Mouse (Mus musculus): ENCODE data around the gene Klk14. TPM values are rescaled to one million over a fixed set of nuclear protein-coding genes. Genes with fewer than 3 reads are reported as not detected.

Gene Klk14
- total and polyA plus RNA-seq, 2 experiments: not detected

DNA sequence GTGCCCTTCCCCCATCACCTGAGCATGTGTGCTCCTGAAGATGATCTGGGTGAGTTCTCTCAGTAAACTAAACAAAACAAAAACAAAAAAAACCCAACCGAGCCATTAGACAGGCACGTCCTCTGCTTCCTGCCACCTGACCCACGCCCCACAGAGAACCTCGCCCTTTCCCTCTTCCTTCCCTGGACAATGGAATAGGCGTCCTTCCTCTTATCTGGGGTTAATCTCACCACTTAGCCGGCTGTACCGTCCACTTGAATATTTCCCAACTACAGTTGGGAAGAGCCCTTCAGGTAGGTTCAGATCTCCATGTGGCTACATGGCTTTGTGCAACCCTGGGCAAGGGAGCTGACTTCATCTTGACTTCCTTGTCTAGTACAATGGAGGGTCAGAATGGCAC, 5.1 kb upstream of the Klk14 start:
- no peak overlapping the region for H3K9ac ChIP-seq (ENCODE audit: low read depth, low read length)
- no peak overlapping the region for H3K27ac ChIP-seq (replicated peaks; ENCODE audit: insufficient read depth, low read depth, low read length)
- H3K79me2 ChIP-seq (ENCODE audit: control insufficient read depth, insufficient read depth, low read length): no peaks in the 10 kb centered on the region
- no peaks in the 10 kb centered on the region for H3K4me1 ChIP-seq (ENCODE audit: control insufficient read depth, insufficient read depth, low read length)
- H3K4me3 ChIP-seq (ENCODE audit: insufficient read depth, low read depth, low read length): no peak overlapping the region
- no peaks in the 10 kb centered on the region for H3K36me3 ChIP-seq (ENCODE audit: control insufficient read depth, insufficient read depth, low read length)
- DNase-seq (ENCODE audit: extremely low read depth, low read depth, low spot score): no peak
- TF ChIP-seq POLR2A (IDR thresholded peaks at IDR 0.05; ENCODE audit: extremely low read depth, insufficient read depth, low read length): no peak
- TF ChIP-seq CTCF (IDR thresholded peaks at IDR 0.05; ENCODE audit: low read depth, low read length): no peak
- no peaks in the 10 kb centered on the region; the same call in 1 of the 2 replicates for H3K27me3 ChIP-seq (ENCODE audit: control insufficient read depth, insufficient read depth, low read length)
- 39% methylated on average over 7 of the region's 7 CpGs for WGBS

DNA sequence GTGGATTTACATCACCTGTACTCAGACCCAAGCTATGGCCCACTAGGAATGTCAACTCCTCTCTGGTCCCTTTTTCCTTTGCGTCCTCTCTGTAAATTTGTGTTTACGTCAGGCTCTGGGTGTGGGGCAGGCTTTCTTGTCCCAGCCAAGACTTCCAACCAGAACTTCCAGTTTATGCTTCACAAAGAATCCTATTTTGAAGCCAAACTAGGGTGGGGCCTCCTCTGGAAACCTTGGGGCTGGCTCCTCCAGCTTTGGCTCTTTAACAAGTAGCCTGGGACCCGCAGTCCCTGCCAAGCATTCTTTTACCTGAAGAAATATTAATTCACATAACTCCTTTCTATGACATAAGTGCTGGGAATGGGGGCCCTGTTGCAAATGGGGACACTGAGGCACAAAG, 19.8 kb downstream of the Klk14 start:
- Histone ChIP-seq H3K9ac (ENCODE audit: low read depth, low read length) (no peak overlapping the region), H3K27ac (replicated peaks; ENCODE audit: insufficient read depth, low read depth, low read length) (no peak overlapping the region), H3K36me3 (ENCODE audit: control insufficient read depth, insufficient read depth, low read length) (no peaks in the 10 kb centered on the region), H3K79me2 (ENCODE audit: control insufficient read depth, insufficient read depth, low read length) (no peaks in the 10 kb centered on the region), H3K4me3 (ENCODE audit: insufficient read depth, low read depth, low read length) (no peak overlapping the region), H3K4me1 (ENCODE audit: control insufficient read depth, insufficient read depth, low read length) (no peaks in the 10 kb centered on the region), H3K27me3 (ENCODE audit: control insufficient read depth, insufficient read depth, low read length) (peaks cover 2% of the 10 kb centered on the region; the same call in 1 of the 2 replicates)
- WGBS: 82% methylated on average over 3 of the region's 3 CpGs
- TF ChIP-seq CTCF (IDR thresholded peaks at IDR 0.05; ENCODE audit: low read depth, low read length) (no peak), POLR2A (IDR thresholded peaks at IDR 0.05; ENCODE audit: extremely low read depth, insufficient read depth, low read length) (no peak)
- no peak for DNase-seq (ENCODE audit: extremely low read depth, low read depth, low spot score)

DNA sequence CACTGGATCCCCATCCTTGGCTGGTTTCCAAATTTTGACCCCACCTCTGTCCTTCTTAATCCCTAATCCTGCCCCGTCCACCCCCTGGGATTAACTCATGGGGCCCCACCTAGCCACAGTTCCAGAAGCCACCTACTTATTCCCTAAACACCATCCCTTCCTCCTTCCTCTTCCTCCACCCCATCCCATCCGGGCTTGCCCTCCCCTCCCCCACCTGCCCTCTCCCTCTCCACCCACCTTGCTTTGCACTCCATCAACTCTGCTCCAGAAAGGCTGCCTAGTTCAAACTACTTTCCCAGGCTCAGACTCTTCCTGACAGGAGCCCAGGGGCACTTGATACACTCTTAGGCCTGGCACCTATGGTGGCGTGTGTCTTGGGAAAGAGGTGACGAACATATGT, 22.0 kb downstream of the Klk14 start, which contains the start of gene Klk13:
Klk13 (plus strand) TSS at position 301 of the 400 bp plus-strand sequence.
- Histone ChIP-seq H3K4me1 (ENCODE audit: control insufficient read depth, insufficient read depth, low read length) (no peaks in the 10 kb centered on the region), H3K27ac (replicated peaks; ENCODE audit: insufficient read depth, low read depth, low read length) (no peak within 1 kb of the TSS), H3K9ac (ENCODE audit: low read depth, low read length) (no peak within 1 kb of the TSS), H3K36me3 (ENCODE audit: control insufficient read depth, insufficient read depth, low read length) (no peaks in the 10 kb centered on the region), H3K79me2 (ENCODE audit: control insufficient read depth, insufficient read depth, low read length) (no peaks in the 10 kb centered on the region), H3K4me3 (ENCODE audit: insufficient read depth, low read depth, low read length) (no peak within 1 kb of the TSS), H3K27me3 (ENCODE audit: control insufficient read depth, insufficient read depth, low read length) (peaks cover 2% of the 10 kb centered on the region; the same call in 1 of the 2 replicates)
- WGBS: 60% methylated on average over 4 of the region's 4 CpGs
- DNase-seq (ENCODE audit: extremely low read depth, low read depth, low spot score): no peak
- TF ChIP-seq POLR2A (IDR thresholded peaks at IDR 0.05; ENCODE audit: extremely low read depth, insufficient read depth, low read length) (no peak), CTCF (IDR thresholded peaks at IDR 0.05; ENCODE audit: low read depth, low read length) (no peak)

DNA sequence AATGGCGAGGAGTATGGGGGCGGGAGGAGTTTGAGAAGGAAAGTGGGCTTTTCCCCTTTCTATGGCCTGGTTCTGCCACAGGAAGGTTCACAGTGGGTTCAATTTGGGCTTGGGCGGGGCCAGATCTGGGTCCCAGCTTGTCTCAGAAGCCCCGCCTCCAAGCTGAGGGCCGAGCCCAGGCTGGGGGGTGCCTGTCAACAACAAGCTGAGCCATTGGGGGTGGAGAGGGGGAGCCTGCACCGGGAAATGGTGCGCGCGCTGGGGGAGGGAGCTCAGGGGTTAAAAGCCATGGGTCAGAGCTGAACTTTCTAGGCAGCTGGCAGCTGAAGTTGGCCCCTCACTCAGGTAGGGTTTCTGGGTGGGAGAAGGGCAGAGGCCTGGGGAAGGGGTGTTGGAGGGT, 22.7 kb downstream of the Klk14 start:
- WGBS: 10% methylated on average over 9 of the region's 9 CpGs
- TF ChIP-seq CTCF (IDR thresholded peaks at IDR 0.05; ENCODE audit: low read depth, low read length) (no peak), POLR2A (IDR thresholded peaks at IDR 0.05; ENCODE audit: extremely low read depth, insufficient read depth, low read length) (no peak)
- H3K27me3 ChIP-seq (ENCODE audit: control insufficient read depth, insufficient read depth, low read length): peaks cover 2% of the 10 kb centered on the region; the same call in 1 of the 2 replicates

DNA sequence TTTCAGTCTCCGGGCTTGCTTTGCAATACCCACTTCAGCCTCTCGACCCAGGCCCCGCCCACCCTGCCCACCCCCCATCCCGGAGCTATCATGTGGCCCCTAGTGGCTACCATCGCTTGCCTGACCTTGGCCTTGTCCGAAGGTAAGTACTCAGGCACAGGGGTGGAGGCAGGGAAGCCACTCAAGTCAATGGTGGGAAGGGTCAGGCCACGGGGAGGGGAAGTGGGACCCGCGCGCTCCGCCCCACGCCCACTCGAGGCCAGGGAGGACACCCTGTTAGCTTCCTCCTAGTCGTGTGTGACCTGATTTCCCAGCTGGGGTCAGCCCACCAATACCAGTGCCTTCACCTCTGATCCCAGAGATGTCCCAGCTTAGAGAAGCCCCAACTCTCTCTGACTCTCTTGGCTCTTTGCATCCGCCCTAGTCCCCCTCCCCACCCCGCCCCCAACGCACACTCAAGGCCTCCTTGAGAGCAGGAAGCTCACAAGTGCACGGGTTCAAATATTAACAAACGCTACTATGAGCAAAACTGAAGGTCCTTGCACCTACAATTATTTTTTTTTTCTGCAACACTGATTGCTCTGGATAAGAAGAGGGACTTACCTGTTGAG, 23.6 kb downstream of the Klk14 start:
- WGBS: 12% methylated on average over 19 of the region's 19 CpGs
- Histone ChIP-seq H3K9ac (ENCODE audit: low read depth, low read length) (no peak overlapping the region), H3K79me2 (ENCODE audit: control insufficient read depth, insufficient read depth, low read length) (no peaks in the 10 kb centered on the region), H3K4me1 (ENCODE audit: control insufficient read depth, insufficient read depth, low read length) (no peaks in the 10 kb centered on the region), H3K27me3 (ENCODE audit: control insufficient read depth, insufficient read depth, low read length) (peaks cover 2% of the 10 kb centered on the region; the same call in 1 of the 2 replicates), H3K27ac (replicated peaks; ENCODE audit: insufficient read depth, low read depth, low read length) (no peak overlapping the region), H3K36me3 (ENCODE audit: control insufficient read depth, insufficient read depth, low read length) (no peaks in the 10 kb centered on the region), H3K4me3 (ENCODE audit: insufficient read depth, low read depth, low read length) (no peak overlapping the region)
- TF ChIP-seq CTCF (IDR thresholded peaks at IDR 0.05; ENCODE audit: low read depth, low read length) (no peak), POLR2A (IDR thresholded peaks at IDR 0.05; ENCODE audit: extremely low read depth, insufficient read depth, low read length) (no peak)
- DNase-seq (ENCODE audit: extremely low read depth, low read depth, low spot score): no peak

More for the DNA sequence above, 22.7 kb downstream of the Klk14 start:
- Histone ChIP-seq H3K79me2 (ENCODE audit: control insufficient read depth, insufficient read depth, low read length) (no peaks in the 10 kb centered on the region), H3K4me1 (ENCODE audit: control insufficient read depth, insufficient read depth, low read length) (no peaks in the 10 kb centered on the region), H3K27ac (replicated peaks; ENCODE audit: insufficient read depth, low read depth, low read length) (no peak overlapping the region), H3K9ac (ENCODE audit: low read depth, low read length) (no peak overlapping the region), H3K36me3 (ENCODE audit: control insufficient read depth, insufficient read depth, low read length) (no peaks in the 10 kb centered on the region), H3K4me3 (ENCODE audit: insufficient read depth, low read depth, low read length) (no peak overlapping the region)
- DNase-seq (ENCODE audit: extremely low read depth, low read depth, low spot score): no peak

Other genes starting within 250 kb of the Klk14 start
- not detected in 2 replicates for gene Cldnd2, start 249.6 kb upstream of the Klk14 start, total RNA-seq (2014; rRNA removed)
- 0.17 TPM in 1 of 2 replicates, not detected in the other for gene Cldnd2, start 249.6 kb upstream of the Klk14 start, polyA plus RNA-seq (2012; rRNA removed)
- 473 and 572 TPM in 2 replicates for gene Etfb, start 246.3 kb upstream of the Klk14 start, total RNA-seq (2014; rRNA removed)
- 330 and 416 TPM in 2 replicates for gene Etfb, start 246.3 kb upstream of the Klk14 start, polyA plus RNA-seq (2012; rRNA removed)
- not detected in 2 replicates for gene Gm45233, start 246.3 kb upstream of the Klk14 start, total RNA-seq (2014; rRNA removed)
- 0.28 TPM in 1 of 2 replicates, not detected in the other for gene Gm45233, start 246.3 kb upstream of the Klk14 start, polyA plus RNA-seq (2012; rRNA removed)
- gene Vsig10l, start 227.3 kb upstream of the Klk14 start, total RNA-seq (2014; rRNA removed): 0.37 and 0.47 TPM in 2 replicates
- 0.80 and 1.6 TPM in 2 replicates for gene Vsig10l, start 227.3 kb upstream of the Klk14 start, polyA plus RNA-seq (2012; rRNA removed)
- 0.13 and 0.18 TPM in 2 replicates for gene Iglon5, start 200.3 kb upstream of the Klk14 start, total RNA-seq (2014; rRNA removed)
- 0.62 and 0.81 TPM in 2 replicates for gene Iglon5, start 200.3 kb upstream of the Klk14 start, polyA plus RNA-seq (2012; rRNA removed)
- not detected in 2 replicates for gene 4931406B18Rik, start 184.5 kb upstream of the Klk14 start, total RNA-seq (2014; rRNA removed)
- not detected in 2 replicates for gene 4931406B18Rik, start 184.5 kb upstream of the Klk14 start, polyA plus RNA-seq (2012; rRNA removed)
- gene Cd33, start 146.0 kb upstream of the Klk14 start, total RNA-seq (2014; rRNA removed): 0.28 and 1.3 TPM in 2 replicates
- 0.16 and 1.0 TPM in 2 replicates for gene Cd33, start 146.0 kb upstream of the Klk14 start, polyA plus RNA-seq (2012; rRNA removed)
- 1.1 and 1.2 TPM in 2 replicates for gene Zfp658, start 128.2 kb upstream of the Klk14 start, total RNA-seq (2014; rRNA removed)
- gene Zfp658, start 128.2 kb upstream of the Klk14 start, polyA plus RNA-seq (2012; rRNA removed): 0.20 and 0.49 TPM in 2 replicates
- 3.5 and 3.9 TPM in 2 replicates for gene Zfp719, start 110.8 kb upstream of the Klk14 start, total RNA-seq (2014; rRNA removed)
- gene Zfp719, start 110.8 kb upstream of the Klk14 start, polyA plus RNA-seq (2012; rRNA removed): 0.59 and 1.1 TPM in 2 replicates
- gene Zfp819, start 83.2 kb upstream of the Klk14 start, total RNA-seq (2014; rRNA removed): 0.09 TPM in 1 of 2 replicates, not detected in the other
- gene Zfp819, start 83.2 kb upstream of the Klk14 start, polyA plus RNA-seq (2012; rRNA removed): not detected in 2 replicates
- not detected in 2 replicates for gene Ceacam18, start 55.7 kb upstream of the Klk14 start, total RNA-seq (2014; rRNA removed)
- not detected in 2 replicates for gene Ceacam18, start 55.7 kb upstream of the Klk14 start, polyA plus RNA-seq (2012; rRNA removed)
- gene Siglece, start 30.3 kb upstream of the Klk14 start, total RNA-seq (2014; rRNA removed): 2.1 and 3.0 TPM in 2 replicates
- 2.2 and 4.5 TPM in 2 replicates for gene Siglece, start 30.3 kb upstream of the Klk14 start, polyA plus RNA-seq (2012; rRNA removed)
- 2.4 and 3.2 TPM in 2 replicates for gene Ctu1, start 18.4 kb upstream of the Klk14 start, total RNA-seq (2014; rRNA removed)
- 5.1 and 5.8 TPM in 2 replicates for gene Ctu1, start 18.4 kb upstream of the Klk14 start, polyA plus RNA-seq (2012; rRNA removed)
- not detected in 2 replicates for gene Klk13, start 22.1 kb downstream of the Klk14 start, total RNA-seq (2014; rRNA removed)
- gene Klk13, start 22.1 kb downstream of the Klk14 start, polyA plus RNA-seq (2012; rRNA removed): not detected in 2 replicates
- not detected in 2 replicates for gene Klk12, start 78.5 kb downstream of the Klk14 start, total RNA-seq (2014; rRNA removed)
- not detected in 2 replicates for gene Klk12, start 78.5 kb downstream of the Klk14 start, polyA plus RNA-seq (2012; rRNA removed)
- gene Klk11, start 84.2 kb downstream of the Klk14 start, total RNA-seq (2014; rRNA removed): not detected in 2 replicates
- gene Klk11, start 84.2 kb downstream of the Klk14 start, polyA plus RNA-seq (2012; rRNA removed): not detected in 2 replicates
- not detected in 2 replicates for gene Klk10, start 90.6 kb downstream of the Klk14 start, total RNA-seq (2014; rRNA removed)
- not detected in 2 replicates for gene Klk10, start 90.6 kb downstream of the Klk14 start, polyA plus RNA-seq (2012; rRNA removed)
- gene Klk9, start 101.5 kb downstream of the Klk14 start, total RNA-seq (2014; rRNA removed): not detected in 2 replicates
- not detected in 2 replicates for gene Klk9, start 101.5 kb downstream of the Klk14 start, polyA plus RNA-seq (2012; rRNA removed)
- gene Klk8, start 107.2 kb downstream of the Klk14 start, total RNA-seq (2014; rRNA removed): 0.65 and 1.1 TPM in 2 replicates
- gene Klk8, start 107.2 kb downstream of the Klk14 start, polyA plus RNA-seq (2012; rRNA removed): 0.31 TPM in 1 of 2 replicates, not detected in the other
- gene Klk7, start 120.9 kb downstream of the Klk14 start, total RNA-seq (2014; rRNA removed): not detected in 2 replicates
- not detected in 2 replicates for gene Klk7, start 120.9 kb downstream of the Klk14 start, polyA plus RNA-seq (2012; rRNA removed)
- gene Klk6, start 134.1 kb downstream of the Klk14 start, total RNA-seq (2014; rRNA removed): not detected in 2 replicates
- gene Klk6, start 134.1 kb downstream of the Klk14 start, polyA plus RNA-seq (2012; rRNA removed): not detected in 2 replicates
- not detected in 2 replicates for gene Klk5, start 151.6 kb downstream of the Klk14 start, total RNA-seq (2014; rRNA removed)
- not detected in 2 replicates for gene Klk5, start 151.6 kb downstream of the Klk14 start, polyA plus RNA-seq (2012; rRNA removed)
- not detected in 2 replicates for gene Klk4, start 190.7 kb downstream of the Klk14 start, total RNA-seq (2014; rRNA removed)
- gene Klk4, start 190.7 kb downstream of the Klk14 start, polyA plus RNA-seq (2012; rRNA removed): not detected in 2 replicates
- gene Klk15, start 243.3 kb downstream of the Klk14 start, total RNA-seq (2014; rRNA removed): not detected in 2 replicates
- gene Klk15, start 243.3 kb downstream of the Klk14 start, polyA plus RNA-seq (2012; rRNA removed): not detected in 2 replicates